Mouse (Mus musculus) stomach, postnatal 0 days (tissue): Measurements from ENCODE around the gene Mettl23.

Experiments
- CTCF ChIP-seq: IDR thresholded peaks from 2 replicates; pipeline ENCODE4 v1.5.1; 2016; ENCODE audit warnings: antibody characterized with exemption, low read depth, mild to moderate bottlenecking, moderate library complexity
- EP300 ChIP-seq: optimal IDR thresholded peaks from 2 replicates; pipeline ENCODE3; 2016; ENCODE audit warnings: antibody characterized with exemption

DNA sequence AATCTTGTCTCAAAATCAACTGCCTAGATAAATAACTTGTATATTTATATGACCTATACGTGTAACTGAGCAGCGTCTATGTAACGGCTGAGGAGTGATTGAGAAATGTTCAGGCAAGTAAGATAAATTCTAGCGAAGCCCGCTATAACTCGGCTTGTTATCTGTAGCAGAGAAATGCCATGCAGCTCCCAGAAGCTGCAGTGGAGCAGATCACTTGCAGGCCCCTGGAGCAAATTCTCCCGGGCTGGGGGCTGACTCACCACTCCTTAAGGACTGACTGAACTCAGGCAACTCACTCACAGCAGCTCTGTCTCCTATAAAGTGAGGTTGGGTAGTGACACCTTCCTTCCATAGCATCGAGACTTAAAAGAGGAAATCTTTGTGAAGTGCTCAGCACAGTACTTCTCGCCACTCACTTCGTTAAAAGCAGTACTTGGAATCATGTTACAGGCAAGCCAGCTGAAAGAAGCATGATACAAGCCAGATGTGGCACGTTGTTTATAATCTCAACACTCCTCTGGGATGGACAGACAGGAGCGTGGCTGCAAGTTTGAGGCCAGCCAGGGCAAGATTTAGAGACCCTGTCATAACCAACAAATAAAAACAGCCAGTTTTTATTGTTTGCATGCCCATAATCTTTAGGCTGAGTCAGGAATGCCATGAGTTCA lies 14.2 kb downstream of the Mettl23 start:
- no peak for TF ChIP-seq CTCF
- no peak for TF ChIP-seq EP300
